Mouse (Mus musculus) neural tube, embryonic 11.5 days (tissue): Measurements from ENCODE around the gene Lifr. TPM values are rescaled to one million over a fixed set of nuclear protein-coding genes. Genes with fewer than 3 reads are reported as not detected.

Experiments used
- ATAC-seq: fragments of 200-750 bp; cut with Nextera tagmentation; 2 replicates; pipeline ENCODE4 v1.8.0; 2017; ENCODE audit warnings: moderate number of reproducible peaks, mild to moderate bottlenecking, moderate TSS enrichment, moderate library complexity; ENCODE audit not compliant: insufficient read depth, low FRiP score, low TSS enrichment
- DNase-seq: peaks from one replicate; pipeline ENCODE4 v3.0.0-alpha.2; 2015; ENCODE audit warnings: low spot score
- H3K27ac ChIP-seq: fragments of 300-500 bp; sonication (generic); 2 replicates; pipeline ENCODE4 v1.5.1; 2014; ENCODE audit warnings: low read depth, mild to moderate bottlenecking, low read length
- H3K27me3 ChIP-seq: fragments of 300-500 bp; sonication (generic); 2 replicates; pipeline ENCODE4 v1.6.1; 2014; ENCODE audit warnings: mild to moderate bottlenecking, low read length, mixed read lengths; ENCODE audit not compliant: control insufficient read depth, insufficient read depth
- H3K36me3 ChIP-seq: fragments of 300-500 bp; sonication (generic); 2 replicates; pipeline ENCODE4 v1.6.1; 2014; ENCODE audit warnings: mild to moderate bottlenecking, low read length, moderate library complexity, mixed read lengths; ENCODE audit not compliant: control insufficient read depth, insufficient read depth
- H3K4me1 ChIP-seq: fragments of 300-500 bp; sonication (generic); 2 replicates; pipeline ENCODE4 v1.6.1; 2014; ENCODE audit warnings: low read length, mixed read lengths; ENCODE audit not compliant: control insufficient read depth, insufficient read depth
- H3K4me2 ChIP-seq: fragments of 300-500 bp; sonication (generic); 2 replicates; pipeline ENCODE4 v1.6.1; 2014; ENCODE audit warnings: low read depth, mild to moderate bottlenecking, moderate library complexity
- H3K4me3 ChIP-seq: fragments of 300-500 bp; sonication (generic); 2 replicates; pipeline ENCODE4 v1.5.1; 2014; ENCODE audit warnings: low read depth, low read length
- H3K9ac ChIP-seq: fragments of 300-500 bp; sonication (generic); 2 replicates; pipeline ENCODE4 v1.6.1; 2014; ENCODE audit warnings: mild to moderate bottlenecking, low read length
- H3K9me3 ChIP-seq: fragments of 300-500 bp; sonication (generic); 2 replicates; pipeline ENCODE4 v1.6.1; 2016; ENCODE audit warnings: low read length; ENCODE audit not compliant: control insufficient read depth
- WGBS: fragments of 180-500 bp; shearing (Covaris S2); extraction: QIAGEN DNeasy Blood & Tissue Kit; methylation state at CpG from one replicate; pipeline ENCODE4 v1.1.7; 2014; 5-methylcytosine and 5-hydroxymethylcytosine counted together
- polyA plus RNA-seq: library from polyadenylated mRNA; unstranded; fragments of >200 nt; fragmentation: Nextera tagmentation; extraction: Ambion mirVana; gene quantifications from 2 replicates; pipeline ENCODE4 v1.2.1, GENCODE M21; 2014

The Lifr gene
- polyA plus RNA-seq, 1 experiment from 2014 or later = 29.7 TPM

DNA sequence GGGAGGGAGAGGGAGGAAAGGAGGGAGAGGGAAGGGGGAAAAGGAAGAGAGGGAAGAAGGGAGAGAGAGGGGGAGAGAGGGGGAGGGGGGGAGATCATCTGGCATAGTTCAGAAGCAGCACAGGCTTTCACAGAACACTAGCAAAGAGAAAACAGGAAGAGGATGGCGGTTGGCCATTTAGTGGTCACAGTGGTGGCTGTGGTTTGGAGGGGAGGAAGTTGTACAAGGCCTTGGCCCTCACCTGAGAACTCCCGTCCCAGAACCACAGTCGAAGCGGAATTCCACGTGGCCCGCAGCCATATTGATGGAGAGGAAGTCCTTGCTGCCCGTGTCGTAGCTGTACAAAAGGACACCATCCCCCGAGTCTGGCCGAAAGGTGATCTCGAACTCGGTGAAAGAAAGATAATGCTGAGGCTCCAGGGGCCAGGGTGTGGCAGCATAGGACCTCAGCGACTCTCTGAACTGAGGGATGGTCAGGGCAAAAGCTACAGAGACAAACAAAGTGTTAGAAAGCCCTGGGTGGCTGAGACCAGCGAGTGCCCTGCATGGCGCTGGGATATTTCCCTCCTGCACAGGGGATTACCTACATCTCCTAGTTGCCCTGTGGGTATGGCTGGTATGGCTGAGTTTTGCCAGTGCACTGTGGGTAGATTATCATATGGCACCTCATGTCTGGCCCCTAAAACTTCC is 151.9 kb downstream of the Lifr start:
- H3K4me2 ChIP-seq = no peak overlapping the region
- H3K27me3 ChIP-seq = no peaks in the 10 kb centered on the region
- H3K27ac ChIP-seq = no peak overlapping the region
- no peak overlapping the region for H3K4me3 ChIP-seq
- H3K9ac ChIP-seq = no peak overlapping the region
- no peaks in the 10 kb centered on the region for H3K9me3 ChIP-seq
- no peaks in the 10 kb centered on the region for H3K36me3 ChIP-seq
- DNase-seq (no peak), ATAC-seq (no peak)
- H3K4me1 ChIP-seq = no peaks in the 10 kb centered on the region
- 85% methylated on average over 15 of the region's 15 CpGs for WGBS

Other genes starting within 250 kb of the Lifr start
- 0.57 and 0.65 TPM in 2 replicates for gene Osmr, start 215.6 kb upstream of the Lifr start, polyA plus RNA-seq